Mouse (Mus musculus) right cerebral cortex, adult 18-20 months (tissue): Measurements from ENCODE around the gene Defb9.
"Not testable (repeated sequence)": the region's sequence is repeated elsewhere in the genome, so short reads cannot be mapped to it uniquely, and the experiment has no call there.

Source experiments
- DNase-seq: peaks from one replicate; pipeline ENCODE4 v3.0.0; 2022; ENCODE audit warnings: mixed read lengths

Gene Defb9

DNA sequence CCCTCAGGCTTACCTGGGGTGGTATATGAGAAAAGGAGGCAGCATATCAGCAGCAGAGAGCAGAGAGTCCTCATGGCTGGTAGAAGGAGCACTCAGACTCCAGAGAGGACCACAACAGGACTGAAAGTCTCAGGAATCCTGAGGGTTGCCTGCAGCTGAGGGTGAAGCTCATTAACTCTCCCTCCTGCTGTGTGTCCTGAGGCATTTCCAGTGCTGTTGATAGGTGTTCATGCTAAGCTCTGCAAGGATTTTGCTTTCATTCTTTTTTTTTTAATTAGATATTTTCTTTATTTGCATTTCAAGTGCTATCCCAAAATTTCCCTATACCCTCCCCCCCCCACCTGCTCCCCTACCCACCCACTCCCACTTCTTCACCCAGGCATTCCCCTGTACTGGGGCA is at the start of gene Defb9:
Defb9 (minus strand) TSS at position 101 of the 400 bp plus-strand sequence.
- DNase-seq = not testable (repeated sequence)

GRCm38 (mm10) chr8:21932610-21933009 is 47.4 kb upstream of the Defb9 start, which contains the start of gene Defb15:
Gene Defb15, minus strand, starts transcription at chr8:21932710.
- DNase-seq = no peak

GRCm38 (mm10) chr8:21930754-21931153 is 45.5 kb upstream of the Defb9 start:
- DNase-seq = not testable (repeated sequence)

DNA sequence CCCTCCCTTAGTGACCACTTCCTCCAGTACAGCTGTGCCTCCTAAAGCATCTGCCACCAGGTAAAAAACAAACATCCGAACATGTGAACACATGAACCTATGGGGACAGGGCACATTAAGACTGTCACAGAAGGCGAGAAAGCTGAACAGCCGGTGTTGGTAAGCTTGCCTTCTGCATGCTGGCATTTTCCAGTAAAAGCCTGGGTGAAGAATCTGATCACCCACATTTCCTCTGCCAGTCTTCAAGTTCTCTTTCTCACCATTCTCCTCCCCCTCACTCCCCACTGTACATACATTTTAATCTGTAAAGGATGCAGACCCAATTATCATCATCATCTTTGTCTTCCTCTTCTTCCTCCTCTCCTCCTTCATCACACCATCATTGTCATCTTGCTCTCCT is 30.4 kb upstream of the Defb9 start:
- DNase-seq = peak; percentile 33

- DNase-seq = no peak
These were observed 27.3 kb upstream of the Defb9 start for GRCm38 (mm10) chr8:21912554-21912953.

GRCm38 (mm10) chr8:21911931-21912330 is 26.7 kb upstream of the Defb9 start:
- DNase-seq = no peak

GRCm38 (mm10) chr8:21906290-21906689 is 21.1 kb upstream of the Defb9 start, which contains the start of gene Defb11:
Gene Defb11, minus strand, starts transcription at chr8:21906412.
- DNase-seq = not testable (repeated sequence)

DNA sequence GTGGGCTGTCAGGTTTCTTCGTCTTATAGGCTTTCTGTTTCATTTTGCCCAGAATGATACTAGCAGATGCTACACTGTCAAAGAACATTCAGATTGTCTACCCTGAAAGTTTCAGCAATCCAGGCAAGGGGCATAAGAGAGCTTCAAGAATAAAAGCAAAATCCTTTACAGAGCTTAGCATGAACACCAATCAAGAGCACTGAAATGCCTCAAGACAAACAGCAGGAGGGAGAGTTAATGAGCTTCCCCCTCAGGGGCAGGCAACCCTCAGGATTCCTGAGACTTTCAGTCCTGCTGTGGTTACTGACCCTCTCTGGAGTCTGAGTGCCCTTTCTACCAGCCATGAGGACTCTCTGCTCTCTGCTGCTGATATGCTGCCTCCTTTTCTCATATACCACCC is 26.6 kb downstream of the Defb9 start, which contains the start of gene Defb10:
Defb10 (plus strand) TSS at position 316 of the 400 bp plus-strand sequence.
- not testable (repeated sequence) for DNase-seq
